Mouse (Mus musculus) CH12.LX (cell line): Measurements from ENCODE around the gene Fam172a.

Source experiments
- CTCF ChIP-seq, 2 experiments: IDR thresholded peaks in 1 of 2; conservative IDR thresholded peaks in 1 of 2; 2 replicates each; pipeline ENCODE4 v1.5.1; 2011 to 2012; ENCODE audit warnings: low read depth in 2 of 2, low read length in 2 of 2, improper control_type of control experiment in 1 of 2, inconsistent platforms in 1 of 2, mild to moderate bottlenecking in 1 of 2, moderate library complexity in 1 of 2
- ELF1 ChIP-seq: IDR thresholded peaks from 2 replicates; pipeline ENCODE4 v1.6.1; 2014; ENCODE audit warnings: low read depth, mild to moderate bottlenecking, inconsistent platforms, low read length, improper control_type of control experiment
- HCFC1 ChIP-seq: IDR thresholded peaks from 2 replicates; pipeline ENCODE4 v1.6.1; 2012; ENCODE audit warnings: low read depth, mild to moderate bottlenecking, inconsistent platforms, low read length, improper control_type of control experiment
- MAFK ChIP-seq: IDR thresholded peaks from 2 replicates; pipeline ENCODE4 v1.6.1; 2011; ENCODE audit warnings: low read length, improper control_type of control experiment; ENCODE audit not compliant: insufficient replicate concordance
- MAX ChIP-seq: IDR thresholded peaks from 2 replicates; pipeline ENCODE4 v1.6.1; 2011; ENCODE audit warnings: low read length, improper control_type of control experiment

DNA sequence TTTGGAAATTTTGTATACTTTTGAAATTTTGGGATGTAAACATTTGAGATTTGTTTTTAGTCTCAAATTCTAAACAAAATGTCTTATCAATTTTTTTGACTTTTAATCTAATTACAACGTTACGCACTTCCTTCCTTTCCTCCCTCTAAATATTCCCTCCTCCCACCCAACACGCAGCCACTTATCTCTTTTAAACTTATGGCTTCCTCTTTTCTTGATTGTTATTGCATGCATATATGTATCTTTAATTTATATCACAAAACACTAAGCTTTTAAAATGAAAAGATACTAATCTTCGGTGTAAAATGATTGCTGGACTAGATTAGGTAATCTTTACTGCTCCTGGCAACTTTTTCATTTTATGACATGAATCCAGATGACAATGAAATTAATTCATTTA, 124.3 kb downstream of the Fam172a start:
- TF ChIP-seq MAX (no peak), CTCF (conservative IDR thresholded peaks at IDR 0.05 in 1 of 2, IDR thresholded peaks at IDR 0.05 in 1 of 2; ENCODE audit: low read depth in 2 of 2, low read length in 2 of 2) (no peak), ELF1 (no peak), HCFC1 (no peak), MAFK (no peak)
